In the genomic region with DNA sequence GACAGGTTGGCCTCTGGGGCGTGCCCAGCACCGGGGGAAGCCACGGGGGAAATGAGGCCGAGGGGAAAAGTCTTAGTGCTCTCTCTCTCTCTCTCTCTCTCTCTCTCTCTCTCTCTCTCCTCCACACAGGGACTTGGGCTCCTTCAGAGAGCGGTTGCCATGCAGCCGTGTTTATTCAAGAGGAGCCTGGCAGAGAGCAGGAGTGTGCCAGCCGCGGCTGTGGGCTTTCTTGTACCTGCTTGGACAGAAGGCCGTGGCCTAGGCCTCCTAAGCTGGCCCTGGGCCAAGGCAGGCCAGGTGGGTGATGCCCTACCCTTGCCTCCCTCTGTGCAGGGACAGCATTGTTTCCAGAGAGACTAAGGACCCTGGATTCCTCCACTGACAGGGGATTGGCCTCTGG, we compare ENCODE assay signal across 16 mouse cellular contexts. TPM values are rescaled to one million over a fixed set of nuclear protein-coding genes. Genes with fewer than 3 reads are reported as not detected.
A peak's percentile ranks its signal among the peaks of the same experiment; 100 is the strongest.
DNase-seq lines count a peak whose midpoint lies in the region; ATAC-seq and TF ChIP-seq lines count a peak whose summit lies in the region.
"Had no signal": no experiment of that assay in that cellular context is flagged by ENCODE, and none has a peak within 500 bp of the region (broad histone marks: within the 10 kb centered on the region; RNA-seq: fewer than 3 reads in every experiment).

A gene (plus strand): TSS at position 170 of the 400 bp plus-strand sequence.

- H3K27ac ChIP-seq in midbrain, embryonic 16.5 days (ENCODE audit: low read length): no peak within 1 kb of the TSS
- no peak within 1 kb of the TSS for H3K27ac ChIP-seq in midbrain, embryonic 11.5 days (ENCODE audit: low read depth, low read length)
- H3K27ac ChIP-seq in forebrain, postnatal 0 days (ENCODE audit: low read depth, low read length): no peak within 1 kb of the TSS
- H3K27ac ChIP-seq in heart, embryonic 12.5 days (ENCODE audit: poor library complexity, severe bottlenecking): no peak within 1 kb of the TSS
- H3K27ac ChIP-seq: embryonic facial prominence, embryonic 13.5 days; heart, embryonic 15.5 days; liver, embryonic 14.5 days had no signal

- H3K4me3 ChIP-seq in midbrain, embryonic 16.5 days (ENCODE audit: low read depth, low read length): no peak within 1 kb of the TSS
- H3K4me3 ChIP-seq in midbrain, embryonic 11.5 days (ENCODE audit: low read depth, low read length): no peak within 1 kb of the TSS
- H3K4me3 ChIP-seq in forebrain, postnatal 0 days (ENCODE audit: low read depth, low read length): no peak within 1 kb of the TSS
- no peak within 1 kb of the TSS for H3K4me3 ChIP-seq in heart, embryonic 12.5 days
- H3K4me3 ChIP-seq: embryonic facial prominence, embryonic 13.5 days; heart, embryonic 15.5 days had no signal

- H3K9ac ChIP-seq in midbrain, embryonic 16.5 days (ENCODE audit: low read depth, low read length): 0 out of 2 replicates have a peak within 1 kb of the TSS, but pooled peaks have one; percentile 30
- no peak within 1 kb of the TSS for H3K9ac ChIP-seq in midbrain, embryonic 11.5 days (ENCODE audit: low read length)
- 0 out of 2 replicates have a peak within 1 kb of the TSS, but pooled peaks have one; percentile 1 for H3K9ac ChIP-seq in forebrain, postnatal 0 days
- H3K9ac ChIP-seq in heart, embryonic 12.5 days: no peak within 1 kb of the TSS
- H3K9ac ChIP-seq: embryonic facial prominence, embryonic 13.5 days; heart, embryonic 15.5 days; liver, embryonic 14.5 days had no signal

- H3K9me3 ChIP-seq in midbrain, embryonic 16.5 days (replicated peaks; ENCODE audit: control insufficient read depth, low read length, poor library complexity, severe bottlenecking): no peaks in the 10 kb centered on the region
- H3K9me3 ChIP-seq in midbrain, embryonic 11.5 days (ENCODE audit: control insufficient read depth, low read length): no peaks in the 10 kb centered on the region
- H3K9me3 ChIP-seq in forebrain, postnatal 0 days (ENCODE audit: low read length): no peaks in the 10 kb centered on the region
- no peaks in the 10 kb centered on the region for H3K9me3 ChIP-seq in heart, embryonic 12.5 days (replicated peaks)
- H3K9me3 ChIP-seq: embryonic facial prominence, embryonic 13.5 days; G1E; heart, embryonic 15.5 days had no signal

- ATAC-seq in midbrain, embryonic 16.5 days: peak; percentile 69; the same call in 1 of the 2 replicates
- ATAC-seq in midbrain, embryonic 11.5 days (ENCODE audit: low FRiP score): no peak
- peak; percentile 54 for ATAC-seq in forebrain, postnatal 0 days
- ATAC-seq in heart, embryonic 12.5 days (ENCODE audit: insufficient number of reproducible peaks, low FRiP score): no peak
- ATAC-seq: intestine, postnatal 0 days had no signal

- H3K36me3 ChIP-seq in midbrain, embryonic 16.5 days (ENCODE audit: control insufficient read depth, insufficient read depth, low read length): no peaks in the 10 kb centered on the region
- no peaks in the 10 kb centered on the region for H3K36me3 ChIP-seq in midbrain, embryonic 11.5 days (ENCODE audit: control insufficient read depth, insufficient read depth, low read length)
- H3K36me3 ChIP-seq in forebrain, postnatal 0 days (ENCODE audit: insufficient read depth): no peaks in the 10 kb centered on the region
- no peaks in the 10 kb centered on the region for H3K36me3 ChIP-seq in heart, embryonic 12.5 days
- H3K36me3 ChIP-seq: embryonic facial prominence, embryonic 13.5 days; G1E; heart, embryonic 15.5 days had no signal

- H3K4me2 ChIP-seq in midbrain, embryonic 16.5 days (ENCODE audit: low read length): no peak within 1 kb of the TSS
- H3K4me2 ChIP-seq in midbrain, embryonic 11.5 days: no peak within 1 kb of the TSS
- H3K4me2 ChIP-seq in forebrain, postnatal 0 days (ENCODE audit: low read depth): no peak within 1 kb of the TSS
- H3K4me2 ChIP-seq in heart, embryonic 12.5 days: no peak within 1 kb of the TSS
- H3K4me2 ChIP-seq: embryonic facial prominence, embryonic 13.5 days; heart, embryonic 15.5 days had no signal

- H3K4me1 ChIP-seq in midbrain, embryonic 16.5 days (ENCODE audit: control insufficient read depth, insufficient read depth, low read length): peaks cover 4% of the 10 kb centered on the region
- H3K4me1 ChIP-seq in midbrain, embryonic 11.5 days (ENCODE audit: control insufficient read depth, insufficient read depth, low read length): no peaks in the 10 kb centered on the region
- H3K4me1 ChIP-seq in forebrain, postnatal 0 days (ENCODE audit: insufficient read depth): no peaks in the 10 kb centered on the region
- H3K4me1 ChIP-seq in heart, embryonic 12.5 days (replicated peaks): peaks cover 22% of the 10 kb centered on the region; the same call in 1 of the 2 replicates

- H3K27me3 ChIP-seq in midbrain, embryonic 16.5 days (ENCODE audit: control insufficient read depth, insufficient read depth, low read depth, low read length): no peaks in the 10 kb centered on the region
- no peaks in the 10 kb centered on the region for H3K27me3 ChIP-seq in midbrain, embryonic 11.5 days (ENCODE audit: control insufficient read depth, insufficient read depth, low read length)
- no peaks in the 10 kb centered on the region for H3K27me3 ChIP-seq in forebrain, postnatal 0 days (ENCODE audit: insufficient read depth, low read length)
- no peaks in the 10 kb centered on the region for H3K27me3 ChIP-seq in heart, embryonic 12.5 days (replicated peaks)
- H3K27me3 ChIP-seq: embryonic facial prominence, embryonic 13.5 days; heart, embryonic 15.5 days had no signal

- 36% methylated on average over 9 of the region's 9 CpGs for WGBS in midbrain, embryonic 16.5 days
- whole genome bisulfite sequencing in midbrain, embryonic 11.5 days: 49% methylated on average over 9 of the region's 9 CpGs
- WGBS in forebrain, postnatal 0 days: 34% methylated on average over 9 of the region's 9 CpGs
- 67% methylated on average over 9 of the region's 9 CpGs for WGBS in heart, embryonic 12.5 days

- DNase-seq in heart, adult 11 months: peak; percentile 86
- DNase-seq in heart, adult 9 months (ENCODE audit: low spot score in 2 of 2): no peak
- no peak for DNase-seq in midbrain, embryonic 11.5 days (ENCODE audit: low spot score, missing footprints)
- DNase-seq in forebrain, postnatal 0 days: no peak
- DNase-seq in lung, postnatal 25 days (ENCODE audit: low spot score): peak; percentile 57
- DNase-seq in gastrocnemius, postnatal 4 days (ENCODE audit: low spot score in 2 of 2): no peak
- DNase-seq: B cell, adult 2 months; thymus, adult 2 months had no signal

- TF ChIP-seq CTCF in forebrain, postnatal 0 days (IDR thresholded peaks at IDR 0.05; ENCODE audit: low read depth): no peak

RNA-seq across cellular contexts. Expression of the gene that starts here (rescaled TPM):
- 0.76 and 1.5 TPM in 2 replicates for polyA plus RNA-seq in midbrain, embryonic 16.5 days (2015; fragmentation: Nextera tagmentation; extraction: Ambion mirVana)
- not detected in 2 replicates for polyA plus RNA-seq in midbrain, embryonic 11.5 days (2014; fragmentation: Nextera tagmentation; extraction: Ambion mirVana)
- 1.6 and 4.0 TPM in 2 replicates for total RNA-seq in forebrain, postnatal 0 days (2014; rRNA removed)
- polyA plus RNA-seq in forebrain, postnatal 0 days (2015; fragmentation: Nextera tagmentation; extraction: Ambion mirVana): 0.96 and 1.3 TPM in 2 replicates
- total RNA-seq in gastrocnemius, postnatal 4 days (2021): under 1 TPM; 0.39 to 0.47 TPM
- 2.7 and 2.9 TPM in 2 replicates for polyA plus RNA-seq in heart, embryonic 12.5 days (2016; fragmentation: Nextera tagmentation; extraction: Ambion mirVana)
- total RNA-seq: monocyte, adult 5-6 weeks had no signal
- polyA plus RNA-seq: G1E had no signal

Comparison
In these comparisons a context has a peak if more than half of its experiments do, and no peak if none do; other contexts are left out.
1. DNase-seq: peak in heart, adult 11 months (single experiment) and lung, postnatal 25 days (single experiment); none in heart, adult 9 months (0 of 2), midbrain, embryonic 11.5 days (single experiment), forebrain, postnatal 0 days (single experiment) and gastrocnemius, postnatal 4 days (0 of 2).
2. ATAC-seq: peak in midbrain, embryonic 16.5 days (single experiment) and forebrain, postnatal 0 days (single experiment); none in midbrain, embryonic 11.5 days (single experiment) and heart, embryonic 12.5 days (single experiment).
3. H3K9ac ChIP-seq: peak in midbrain, embryonic 16.5 days (single experiment) and forebrain, postnatal 0 days (single experiment); none in midbrain, embryonic 11.5 days (single experiment) and heart, embryonic 12.5 days (single experiment).